Mouse (Mus musculus) heart, postnatal 0 days (tissue): Measurements from ENCODE around the gene Ripk3.
A peak's percentile ranks its signal among the peaks of the same experiment; 100 is the strongest.

Experiments used
- CTCF ChIP-seq: IDR thresholded peaks from 2 replicates; pipeline ENCODE4 v1.5.1; 2016; ENCODE audit warnings: antibody characterized with exemption, control low read depth, low read depth
- EP300 ChIP-seq: IDR thresholded peaks from 2 replicates; pipeline ENCODE4 v1.6.1; 2016; ENCODE audit warnings: antibody characterized with exemption, low read depth

DNA sequence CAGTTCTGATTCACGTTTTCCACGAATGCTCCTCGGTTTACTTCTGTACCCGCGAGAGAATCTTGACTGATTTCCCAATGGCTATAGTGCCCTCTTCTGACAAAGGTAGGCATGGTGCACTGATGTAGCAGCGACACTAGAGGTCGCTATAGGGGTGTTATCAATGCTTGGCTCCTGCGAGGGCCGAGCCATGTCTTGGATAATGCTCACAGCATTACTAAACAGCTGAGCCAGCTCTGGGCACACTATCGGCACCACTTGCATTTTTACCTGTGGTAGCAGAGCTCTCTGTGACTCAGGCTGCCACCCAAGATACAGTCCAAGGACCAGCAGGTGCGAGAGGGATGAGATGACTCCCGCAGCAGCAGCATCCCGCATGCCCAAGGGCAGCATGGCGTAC lies 7.4 kb downstream of the Ripk3 start:
- peak; percentile 99 for TF ChIP-seq CTCF
- no peak for TF ChIP-seq EP300
